Mouse (Mus musculus): ENCODE measurements at regions not wholly inside any gene's neighbourhood (a gene's known extent, or its start where the extent isn't known, plus 50 kb on each side); places are given as distances from the start of the nearest gene placed in this dataset.

GRCm38 (mm10) chr13:48717036-48717435 lies 54.2 kb downstream of the Barx1 start:
- DNase-seq: no peak

- no peak for DNase-seq
These were observed 54.7 kb downstream of the Barx1 start for GRCm38 (mm10) chr13:48717451-48717850.

GRCm38 (mm10) chr13:48723676-48724075 lies 60.9 kb downstream of the Barx1 start:
- no peak for DNase-seq

GRCm38 (mm10) chr13:48726430-48726829 lies 63.6 kb downstream of the Barx1 start:
- no peak for DNase-seq

- DNase-seq: peak; percentile 14
These were observed 68.5 kb downstream of the Barx1 start for GRCm38 (mm10) chr13:48731046-48731996.

GRCm38 (mm10) chr13:48732168-48732841 lies 69.5 kb downstream of the Barx1 start:
- DNase-seq: peak; percentile 49

GRCm38 (mm10) chr13:48734985-48735384 lies 72.2 kb downstream of the Barx1 start:
- DNase-seq: no peak

GRCm38 (mm10) chr13:48745566-48745965 lies 82.8 kb downstream of the Barx1 start:
- no peak for DNase-seq

GRCm38 (mm10) chr13:48746301-48746700 lies 83.5 kb downstream of the Barx1 start:
- no peak for DNase-seq

Data from adrenal gland, postnatal 10 days (tissue).